Mouse (Mus musculus) adrenal gland, postnatal 4 days (tissue): ENCODE measurements at regions not wholly inside any gene's neighbourhood (a gene's known extent, or its start where the extent isn't known, plus 50 kb on each side); places are given as distances from the start of the nearest gene placed in this dataset.

Experiments
- DNase-seq, 2 experiments: peaks; one replicate each; pipeline ENCODE4 v3.0.0; 2021 to 2022; ENCODE audit warnings: low spot score in 2 of 2, mixed read lengths in 2 of 2

DNA sequence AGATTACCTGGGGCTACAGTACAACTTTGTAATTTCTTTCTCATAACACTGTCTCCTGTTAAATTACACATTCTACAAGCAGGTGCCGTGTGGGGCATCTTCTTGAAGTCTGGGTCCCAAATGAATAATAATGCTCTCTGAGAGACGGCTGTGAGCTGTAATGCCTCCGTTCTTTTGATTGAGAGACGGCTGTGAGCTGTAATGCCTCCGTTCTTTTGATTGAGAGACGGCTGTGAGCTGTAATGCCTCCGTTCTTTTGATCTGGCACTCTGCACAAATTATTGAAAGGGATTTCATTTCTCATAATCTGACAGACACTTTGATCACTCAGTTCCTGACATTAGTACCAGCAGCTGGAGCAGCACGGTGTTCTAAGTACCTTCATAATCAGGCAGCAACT lies 76.5 kb upstream of the Plcb4 start:
- no peak for DNase-seq

GRCm38 (mm10) chr2:135606306-135606705 lies 52.5 kb upstream of the Plcb4 start:
- no peak for DNase-seq
